11 mouse cellular contexts compared by ENCODE assay signal in genomic region chr12:27984261-27984841, GRCm38 (mm10).
"Had no signal": no experiment of that assay in that cellular context is flagged by ENCODE, and none has a peak within 500 bp of the region (broad histone marks: within the 10 kb centered on the region; RNA-seq: fewer than 3 reads in every experiment).

No protein-coding gene starts in this region.

- H3K9me3 ChIP-seq: limb, embryonic 13.5 days; midbrain, embryonic 13.5 days; stomach, embryonic 15.5 days had no signal

- H3K27ac ChIP-seq: limb, embryonic 13.5 days; liver, embryonic 14.5 days; midbrain, embryonic 13.5 days; stomach, embryonic 15.5 days had no signal

- DNase-seq: kidney, adult 8-10 months; kidney, postnatal 25 days; left cerebral cortex, postnatal 4 days; lung, adult 18-20 months; right cerebral cortex, postnatal 14 days; thymus, adult 2 months; thymus, postnatal 36 days had no signal

- H3K27me3 ChIP-seq: limb, embryonic 13.5 days; midbrain, embryonic 13.5 days; stomach, embryonic 15.5 days had no signal

- H3K36me3 ChIP-seq: limb, embryonic 13.5 days; midbrain, embryonic 13.5 days; stomach, embryonic 15.5 days had no signal

- ATAC-seq: midbrain, embryonic 13.5 days had no signal

- H3K4me2 ChIP-seq: limb, embryonic 13.5 days; midbrain, embryonic 13.5 days; stomach, embryonic 15.5 days had no signal

- H3K4me1 ChIP-seq: limb, embryonic 13.5 days; stomach, embryonic 15.5 days had no signal

- H3K4me3 ChIP-seq: limb, embryonic 13.5 days; midbrain, embryonic 13.5 days; stomach, embryonic 15.5 days had no signal

- H3K9ac ChIP-seq: limb, embryonic 13.5 days; liver, embryonic 14.5 days; midbrain, embryonic 13.5 days; stomach, embryonic 15.5 days had no signal
